Mouse (Mus musculus): ENCODE data around the gene Mup15.
"Not testable (repeated sequence)": the region's sequence is repeated elsewhere in the genome, so short reads cannot be mapped to it uniquely, and the experiment has no call there.

Mup15 gene

GRCm38 (mm10) chr4:61439643-61440042 is at the start of gene Mup15:
Mup15 (minus strand) TSS chr4:61439743.
- not testable (repeated sequence) for DNase-seq
